Mouse (Mus musculus): ENCODE data around the gene Pip4k2c.

Pip4k2c gene

GRCm38 (mm10) chr10:127188079-127188453 is 23.3 kb downstream of the Pip4k2c start:
- no peak for DNase-seq

GRCm38 (mm10) chr10:127187371-127188078 is 23.9 kb downstream of the Pip4k2c start:
- no peak for DNase-seq

DNA sequence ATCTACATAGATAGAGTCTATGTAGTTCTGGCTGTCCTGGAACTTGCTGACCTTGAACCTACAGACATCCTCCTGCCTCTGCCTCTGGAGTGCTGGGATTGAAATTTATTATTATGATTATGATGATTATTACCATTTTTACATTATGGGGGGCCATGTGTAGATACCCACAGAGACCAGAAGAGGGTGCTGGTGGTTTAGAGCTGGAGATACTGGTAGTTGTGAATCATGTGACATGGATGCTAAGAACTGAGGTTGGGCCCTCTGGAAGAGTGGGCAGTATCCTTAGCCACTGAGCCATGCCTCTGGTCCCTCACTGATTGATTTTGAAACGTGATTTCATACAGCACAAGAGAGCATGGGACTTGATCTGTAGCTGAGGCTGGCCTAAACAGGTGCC is 24.9 kb downstream of the Pip4k2c start:
- no peak for DNase-seq

- no peak for DNase-seq
Measured at GRCm38 (mm10) chr10:127185506-127185905, 25.9 kb downstream of the Pip4k2c start.

GRCm38 (mm10) chr10:127185101-127185500 is 26.3 kb downstream of the Pip4k2c start:
- DNase-seq = no peak

DNA sequence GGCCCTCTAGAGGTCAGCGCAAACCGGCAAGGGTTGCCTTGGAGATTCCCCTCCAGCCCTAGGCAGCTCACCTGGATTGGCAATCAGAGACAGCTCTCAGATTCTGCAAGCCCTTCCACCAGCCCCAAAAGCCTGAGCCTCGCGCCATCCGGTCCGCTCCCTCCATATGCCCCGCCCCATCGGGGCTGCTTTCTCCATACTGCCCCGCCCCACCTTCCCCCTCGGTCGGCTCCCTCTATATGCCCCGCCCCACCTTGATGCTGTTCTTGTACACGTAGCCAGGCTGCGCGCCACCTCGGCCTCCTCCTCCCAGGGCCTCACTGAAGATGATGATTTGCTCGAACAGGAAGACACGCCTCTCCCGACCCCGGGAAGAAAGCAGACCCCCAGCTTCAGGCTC is 27.6 kb downstream of the Pip4k2c start:
- DNase-seq = no peak

DNA sequence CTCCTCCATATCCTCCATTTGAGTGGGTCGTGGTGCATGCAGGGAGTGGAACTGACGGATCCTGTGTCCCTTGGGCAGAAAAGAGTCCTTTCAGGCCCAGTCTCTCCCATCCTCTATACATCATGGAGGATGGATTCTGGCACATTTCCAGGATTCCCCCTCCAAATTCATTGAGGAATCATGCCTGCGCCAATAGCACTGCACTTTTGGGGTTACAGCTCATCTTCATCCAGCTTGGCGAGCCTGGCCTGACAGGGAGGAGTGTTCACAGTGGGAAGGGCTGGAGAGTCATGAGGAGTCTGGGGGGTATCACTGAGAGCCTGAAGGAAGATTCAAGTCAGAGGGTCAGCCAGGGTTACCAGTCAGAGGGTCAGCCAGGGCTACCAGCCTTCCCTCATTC is 28.8 kb downstream of the Pip4k2c start:
- no peak for DNase-seq

DNA sequence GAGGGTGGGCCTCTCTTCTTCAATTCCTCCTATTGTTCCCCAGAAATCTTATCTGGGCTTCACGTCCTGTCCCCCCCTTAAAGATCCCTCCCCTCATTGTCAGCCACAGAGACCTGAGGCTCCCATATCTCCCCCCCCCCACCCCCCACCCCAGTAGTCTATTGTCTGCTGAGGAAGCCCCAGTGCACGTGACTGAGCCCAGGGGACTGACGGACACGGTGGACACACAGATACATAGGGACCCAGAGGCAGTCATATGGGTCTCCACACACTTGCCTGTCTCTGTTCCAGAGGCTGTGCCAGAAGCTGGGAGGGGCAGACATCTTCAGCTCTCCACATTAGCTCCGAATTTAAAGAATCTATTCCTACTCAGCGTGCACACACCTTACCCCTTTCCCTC is 29.8 kb downstream of the Pip4k2c start:
- DNase-seq = peak in 1 of 2 experiments; percentile 58

DNA sequence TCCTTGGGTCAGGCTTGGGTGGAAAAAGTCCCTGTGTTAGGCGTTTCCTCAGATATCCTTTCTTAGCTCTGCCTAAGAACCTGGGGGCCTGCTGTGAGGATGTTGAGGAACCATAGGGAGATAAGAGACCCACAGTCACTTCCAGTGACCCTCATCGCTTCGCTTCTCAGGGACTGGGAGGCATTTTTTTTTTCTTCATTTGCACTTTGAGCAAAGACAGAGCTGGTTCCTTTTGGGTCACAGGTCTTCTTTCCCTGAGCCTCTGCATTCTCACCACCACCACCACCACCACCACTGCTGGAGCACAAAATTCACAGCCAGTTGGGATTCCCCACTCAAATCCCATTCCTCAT is 30.7 kb downstream of the Pip4k2c start:
- DNase-seq = no peak

DNA sequence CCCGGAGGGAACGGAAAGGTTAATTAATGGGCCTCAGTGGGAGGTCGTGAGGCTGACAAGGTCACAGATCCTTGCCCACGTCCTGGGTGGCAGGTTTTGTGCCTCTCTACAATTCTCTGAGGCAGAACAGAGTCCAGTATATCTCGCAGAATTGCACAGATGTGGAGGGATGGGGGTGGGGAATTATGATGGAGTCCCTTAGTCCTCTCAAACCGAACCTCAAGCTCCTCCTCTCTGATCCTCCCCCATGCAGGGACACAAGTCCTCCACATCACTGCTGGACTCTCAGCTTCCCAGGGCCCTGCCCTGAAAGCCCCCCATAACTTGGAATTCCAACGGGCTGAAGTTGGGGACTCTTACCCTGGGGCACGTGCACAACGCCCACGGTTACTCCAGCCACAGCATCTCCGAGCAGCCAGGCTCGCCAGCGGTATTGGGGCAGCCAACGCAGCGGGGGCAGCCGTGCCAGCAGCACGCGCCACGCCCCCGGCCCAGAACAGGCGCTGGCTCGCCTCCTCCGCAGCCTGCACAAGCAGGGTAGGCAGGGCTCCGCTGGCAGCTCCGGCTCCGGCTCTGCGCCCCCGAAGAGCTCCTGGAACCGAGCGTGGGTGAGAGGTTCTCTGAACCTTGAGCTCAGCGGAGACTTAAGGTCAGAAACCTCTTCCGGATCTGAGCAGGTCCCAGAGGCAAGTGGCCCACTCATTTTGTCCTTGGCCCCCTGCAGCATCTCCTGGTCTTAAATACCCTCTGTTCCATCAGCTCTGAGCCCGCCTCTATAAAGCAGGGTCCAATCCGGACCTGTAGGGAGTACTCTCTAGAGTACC is 31.3 kb downstream of the Pip4k2c start, which contains the start of gene Slc26a10:
TSS of gene Slc26a10 (minus strand) at position 775 of the 824 bp plus-strand sequence.
- no peak for DNase-seq

DNA sequence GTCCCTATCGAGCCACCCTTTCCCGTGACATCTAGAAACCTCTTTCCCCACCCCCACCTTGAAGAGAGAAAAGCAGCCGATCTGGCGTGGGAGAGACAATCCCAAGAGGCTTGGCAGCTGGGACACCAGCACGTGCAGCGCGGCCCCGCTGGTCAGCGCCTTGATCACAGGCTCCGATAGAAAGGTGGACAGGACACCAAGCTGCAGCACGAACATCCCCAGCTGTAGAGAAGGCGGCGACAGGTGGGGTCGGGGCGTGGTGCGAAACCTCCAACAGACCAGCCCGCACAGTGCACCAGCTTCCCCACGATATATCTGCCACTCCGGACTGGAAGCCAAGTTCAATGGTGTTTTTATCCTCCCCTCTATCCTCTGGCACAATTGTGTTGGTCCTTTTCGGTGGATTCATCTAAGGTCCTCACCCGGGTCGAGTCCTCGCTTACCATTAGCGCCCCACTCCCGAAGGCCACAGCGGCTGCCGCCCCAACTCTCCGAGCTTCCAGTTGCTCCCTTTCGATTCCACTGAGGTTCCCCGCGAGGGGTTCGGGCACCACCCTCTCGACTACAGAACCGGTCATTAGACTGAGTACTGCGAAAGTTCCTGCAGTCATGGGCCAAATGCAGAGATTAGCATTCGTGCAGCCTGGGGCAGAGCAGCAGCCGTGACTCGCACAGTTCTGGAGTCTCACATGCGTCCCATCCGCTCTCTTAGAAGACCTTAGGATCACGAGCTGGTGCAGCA is 32.9 kb downstream of the Pip4k2c start:
- no peak for DNase-seq

DNA sequence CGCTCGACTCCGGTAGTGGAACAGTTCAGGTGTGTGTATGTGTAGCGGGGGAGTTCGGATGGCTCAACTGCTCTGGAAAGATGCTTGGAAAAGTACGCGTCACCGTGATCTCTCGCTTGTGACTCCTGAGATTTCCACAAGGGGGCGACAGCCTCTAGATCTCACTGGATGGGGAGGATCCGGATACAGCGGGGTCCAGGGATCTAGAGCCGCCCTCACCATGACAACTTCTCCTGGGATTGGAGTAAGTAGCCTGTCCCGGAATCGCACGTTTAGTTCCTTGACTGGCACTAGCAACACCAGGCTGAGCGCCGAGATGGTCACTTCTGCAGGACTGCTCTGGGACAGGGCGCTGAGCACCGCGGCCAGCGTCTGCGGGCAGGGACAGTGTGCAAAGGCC is 33.7 kb downstream of the Pip4k2c start:
- DNase-seq = peak; percentile 71 to 86

- DNase-seq = no peak
Measured at GRCm38 (mm10) chr10:127177235-127177634, 34.1 kb downstream of the Pip4k2c start.

DNA sequence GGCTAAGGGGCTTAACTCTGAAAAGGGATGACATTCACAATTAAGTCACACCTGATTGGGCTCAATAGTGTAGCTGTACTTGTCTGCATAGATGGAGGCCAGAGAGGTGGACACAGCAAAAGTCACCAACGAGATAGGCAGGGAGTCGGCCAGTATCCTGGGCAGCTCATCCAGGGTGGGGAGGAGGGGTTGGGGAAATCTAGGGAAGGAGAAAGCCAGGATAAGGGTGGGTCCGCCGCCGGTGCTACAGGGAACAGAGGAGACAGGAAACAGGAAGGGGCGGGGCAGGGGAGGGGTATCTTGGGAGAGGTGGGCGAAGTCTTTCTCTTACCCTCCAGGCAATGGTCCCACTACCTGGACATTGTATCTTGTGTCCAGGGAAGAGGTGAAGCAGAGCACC is 34.6 kb downstream of the Pip4k2c start:
- DNase-seq = no peak

GRCm38 (mm10) chr10:127176228-127176627 is 35.2 kb downstream of the Pip4k2c start:
- DNase-seq = no peak

DNA sequence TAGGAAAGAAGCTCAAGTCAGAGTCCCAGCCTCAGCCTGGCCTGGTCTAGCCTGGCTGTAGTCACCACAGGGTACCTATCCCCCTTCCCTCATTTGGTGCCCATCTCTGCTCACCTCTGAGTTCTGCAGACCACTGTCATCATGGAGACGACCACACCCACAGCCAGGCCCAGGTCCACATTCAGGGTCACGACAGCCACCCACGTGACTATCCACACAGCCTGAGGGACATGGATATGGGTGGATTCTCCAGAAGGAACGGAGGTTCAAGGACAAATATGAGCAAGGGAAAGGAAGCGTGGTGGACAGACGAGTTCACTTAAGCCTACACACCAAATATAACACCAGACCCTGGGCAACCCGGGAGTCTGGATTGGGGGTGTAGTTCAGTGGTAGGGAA is 37.2 kb downstream of the Pip4k2c start:
- no peak for DNase-seq

- no peak for DNase-seq
Measured at GRCm38 (mm10) chr10:127173148-127174065, 38.0 kb downstream of the Pip4k2c start.

GRCm38 (mm10) chr10:127171631-127172200 is 39.7 kb downstream of the Pip4k2c start:
- DNase-seq = no peak

GRCm38 (mm10) chr10:127170837-127171272 is 40.5 kb downstream of the Pip4k2c start:
- peak; percentile 80 to 82 for DNase-seq

GRCm38 (mm10) chr10:127170002-127170401 is 41.4 kb downstream of the Pip4k2c start:
- peak in 1 of 2 experiments; percentile 53 for DNase-seq

DNA sequence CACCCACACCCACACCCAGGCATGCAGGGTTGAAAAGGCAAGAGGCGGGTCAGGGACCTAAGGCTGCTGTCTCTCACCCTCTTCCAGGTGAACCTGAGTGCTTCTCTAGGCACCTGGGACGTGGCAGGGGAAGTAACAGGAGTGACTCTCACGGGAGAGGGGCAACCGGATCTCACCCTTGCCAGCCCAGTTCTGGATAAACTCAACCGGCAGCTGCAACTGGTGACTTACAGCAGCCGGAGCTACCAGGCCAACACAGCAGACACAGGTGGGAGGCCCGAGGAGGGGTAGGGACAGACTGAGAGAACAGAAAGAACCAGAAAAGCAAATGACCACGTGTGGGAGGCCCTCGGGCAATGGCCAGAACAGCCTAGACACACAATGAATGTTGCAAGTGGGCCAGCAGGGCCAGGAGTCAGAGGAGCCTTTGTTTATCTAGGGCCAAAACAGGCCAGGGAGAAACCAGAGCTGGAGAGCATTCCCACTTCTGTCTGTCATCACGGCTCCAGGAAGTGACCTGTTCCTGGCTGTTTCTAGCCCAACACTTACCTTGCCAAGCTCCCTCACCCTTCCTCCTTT is 43.7 kb downstream of the Pip4k2c start:
- DNase-seq = no peak
